Mouse (Mus musculus): ENCODE measurements around the gene Xrcc6. TPM values are rescaled to one million over a fixed set of nuclear protein-coding genes. Genes with fewer than 3 reads are reported as not detected.

Gene Xrcc6
- polyA plus RNA-seq, 1 experiment, result 37.4 TPM

GRCm38 (mm10) chr15:81951159-81951558 lies 36.5 kb upstream of the Xrcc6 start:
- H3K4me3 ChIP-seq (ENCODE audit: insufficient read depth, low read length), result no peak overlapping the region
- H3K4me1 ChIP-seq (ENCODE audit: control insufficient read depth, insufficient read depth, low read length), result no peaks in the 10 kb centered on the region
- no peak overlapping the region for H3K27ac ChIP-seq (ENCODE audit: insufficient read depth, low read length)
- TF ChIP-seq POLR2A (IDR thresholded peaks at IDR 0.05; ENCODE audit: low read depth, low read length) (no peak), CTCF (IDR thresholded peaks at IDR 0.05; ENCODE audit: borderline replicate concordance, insufficient read depth, low read length) (no peak)

- Histone ChIP-seq H3K4me3 (ENCODE audit: insufficient read depth, low read length) (no peak overlapping the region), H3K27ac (ENCODE audit: insufficient read depth, low read length) (no peak overlapping the region), H3K4me1 (ENCODE audit: control insufficient read depth, insufficient read depth, low read length) (no peaks in the 10 kb centered on the region)
- TF ChIP-seq CTCF (IDR thresholded peaks at IDR 0.05; ENCODE audit: borderline replicate concordance, insufficient read depth, low read length) (no peak), POLR2A (IDR thresholded peaks at IDR 0.05; ENCODE audit: low read depth, low read length) (no peak)
Measured at GRCm38 (mm10) chr15:81952310-81952709, 35.3 kb upstream of the Xrcc6 start.

GRCm38 (mm10) chr15:81954151-81954583 lies 33.5 kb upstream of the Xrcc6 start:
- Histone ChIP-seq H3K4me3 (ENCODE audit: insufficient read depth, low read length) (no peak overlapping the region), H3K27ac (ENCODE audit: insufficient read depth, low read length) (no peak overlapping the region), H3K4me1 (ENCODE audit: control insufficient read depth, insufficient read depth, low read length) (no peaks in the 10 kb centered on the region; the same call in 1 of the 2 replicates)
- no peak for TF ChIP-seq CTCF (IDR thresholded peaks at IDR 0.05; ENCODE audit: borderline replicate concordance, insufficient read depth, low read length)
- no peak for TF ChIP-seq POLR2A (IDR thresholded peaks at IDR 0.05; ENCODE audit: low read depth, low read length)

DNA sequence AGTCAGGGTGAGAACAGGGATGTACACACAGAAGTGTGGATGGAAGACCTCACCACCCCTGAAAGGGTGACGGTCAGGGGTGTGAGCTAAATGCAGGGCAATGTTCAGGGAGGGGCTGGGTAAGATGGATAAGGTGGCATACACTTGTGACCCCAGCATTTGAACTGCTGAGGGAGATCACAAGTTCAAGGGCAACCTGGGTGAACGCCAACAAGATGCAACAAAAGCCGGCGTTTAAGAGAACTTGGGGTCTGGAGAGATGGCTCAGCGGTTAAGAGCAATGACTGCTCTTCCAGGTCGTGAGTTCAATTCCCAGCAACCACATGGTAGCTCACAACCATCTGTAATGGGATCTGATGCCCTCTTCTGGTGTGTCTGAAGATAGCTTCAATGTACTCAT lies 32.9 kb upstream of the Xrcc6 start:
- TF ChIP-seq CTCF (IDR thresholded peaks at IDR 0.05; ENCODE audit: borderline replicate concordance, insufficient read depth, low read length), result no peak
- no peak for TF ChIP-seq POLR2A (IDR thresholded peaks at IDR 0.05; ENCODE audit: low read depth, low read length)
- H3K4me3 ChIP-seq (ENCODE audit: insufficient read depth, low read length), result no peak overlapping the region
- H3K4me1 ChIP-seq (ENCODE audit: control insufficient read depth, insufficient read depth, low read length), result no peaks in the 10 kb centered on the region; the same call in 1 of the 2 replicates
- H3K27ac ChIP-seq (ENCODE audit: insufficient read depth, low read length), result no peak overlapping the region

DNA sequence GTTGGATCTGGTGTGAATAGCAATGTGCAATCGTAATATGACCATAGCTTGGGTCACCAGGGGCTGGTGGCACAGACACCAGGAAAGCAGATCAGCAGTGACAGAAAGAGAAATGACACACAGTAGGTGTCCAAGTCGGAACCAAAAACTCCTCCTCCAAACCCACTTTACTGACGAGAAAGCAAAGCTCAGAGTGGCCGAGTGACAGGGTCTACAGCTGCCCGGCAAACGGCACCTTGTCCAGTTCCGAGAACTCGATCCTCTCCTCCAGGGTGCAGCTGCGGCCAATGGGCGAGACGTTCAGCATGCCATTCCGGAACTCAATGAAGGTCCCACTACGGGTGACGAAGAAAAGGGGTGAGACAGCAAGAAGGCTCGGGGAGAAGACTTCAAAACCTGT lies 32.2 kb upstream of the Xrcc6 start:
- Histone ChIP-seq H3K27ac (ENCODE audit: insufficient read depth, low read length) (no peak overlapping the region), H3K4me3 (ENCODE audit: insufficient read depth, low read length) (no peak overlapping the region), H3K4me1 (ENCODE audit: control insufficient read depth, insufficient read depth, low read length) (no peaks in the 10 kb centered on the region; the same call in 1 of the 2 replicates)
- TF ChIP-seq POLR2A (IDR thresholded peaks at IDR 0.05; ENCODE audit: low read depth, low read length), result no peak
- TF ChIP-seq CTCF (IDR thresholded peaks at IDR 0.05; ENCODE audit: borderline replicate concordance, insufficient read depth, low read length), result no peak

GRCm38 (mm10) chr15:81956457-81956856 lies 31.2 kb upstream of the Xrcc6 start:
- Histone ChIP-seq H3K4me1 (ENCODE audit: control insufficient read depth, insufficient read depth, low read length) (no peaks in the 10 kb centered on the region; the same call in 1 of the 2 replicates), H3K4me3 (ENCODE audit: insufficient read depth, low read length) (no peak overlapping the region), H3K27ac (ENCODE audit: insufficient read depth, low read length) (no peak overlapping the region)
- TF ChIP-seq CTCF (IDR thresholded peaks at IDR 0.05; ENCODE audit: borderline replicate concordance, insufficient read depth, low read length), result peak; percentile 41; the same call in 1 of the 2 replicates
- TF ChIP-seq POLR2A (IDR thresholded peaks at IDR 0.05; ENCODE audit: low read depth, low read length), result no peak

GRCm38 (mm10) chr15:81957598-81957997 lies 30.0 kb upstream of the Xrcc6 start:
- TF ChIP-seq CTCF (IDR thresholded peaks at IDR 0.05; ENCODE audit: borderline replicate concordance, insufficient read depth, low read length) (no peak), POLR2A (IDR thresholded peaks at IDR 0.05; ENCODE audit: low read depth, low read length) (no peak)
- H3K4me1 ChIP-seq (ENCODE audit: control insufficient read depth, insufficient read depth, low read length), result no peaks in the 10 kb centered on the region; the same call in 1 of the 2 replicates
- H3K4me3 ChIP-seq (ENCODE audit: insufficient read depth, low read length), result no peak overlapping the region
- H3K27ac ChIP-seq (ENCODE audit: insufficient read depth, low read length), result no peak overlapping the region

DNA sequence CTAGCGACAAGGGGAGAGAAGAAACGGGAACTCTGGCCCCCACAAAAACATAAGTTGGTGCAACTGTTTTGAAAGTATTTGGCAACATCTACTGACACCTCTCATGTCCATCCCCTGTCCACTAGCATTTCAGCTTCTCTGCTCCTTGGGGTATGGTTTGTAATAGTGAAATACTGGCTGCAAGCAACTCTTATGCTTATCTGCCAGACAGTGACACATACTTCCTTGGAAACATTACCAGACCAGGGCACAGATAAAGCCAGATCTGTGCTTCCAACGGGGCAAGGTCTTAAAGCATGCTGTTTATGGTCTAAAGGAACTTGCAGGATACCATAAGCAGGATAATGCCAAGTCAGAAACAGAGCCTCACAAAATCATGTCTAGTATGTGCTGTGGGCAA lies 28.7 kb upstream of the Xrcc6 start:
- Histone ChIP-seq H3K27ac (ENCODE audit: insufficient read depth, low read length) (no peak overlapping the region), H3K4me1 (ENCODE audit: control insufficient read depth, insufficient read depth, low read length) (no peaks in the 10 kb centered on the region; the same call in 1 of the 2 replicates), H3K4me3 (ENCODE audit: insufficient read depth, low read length) (peak overlapping the region; percentile 1; the same call in 1 of the 2 replicates)
- TF ChIP-seq CTCF (IDR thresholded peaks at IDR 0.05; ENCODE audit: borderline replicate concordance, insufficient read depth, low read length) (no peak), POLR2A (IDR thresholded peaks at IDR 0.05; ENCODE audit: low read depth, low read length) (no peak)

DNA sequence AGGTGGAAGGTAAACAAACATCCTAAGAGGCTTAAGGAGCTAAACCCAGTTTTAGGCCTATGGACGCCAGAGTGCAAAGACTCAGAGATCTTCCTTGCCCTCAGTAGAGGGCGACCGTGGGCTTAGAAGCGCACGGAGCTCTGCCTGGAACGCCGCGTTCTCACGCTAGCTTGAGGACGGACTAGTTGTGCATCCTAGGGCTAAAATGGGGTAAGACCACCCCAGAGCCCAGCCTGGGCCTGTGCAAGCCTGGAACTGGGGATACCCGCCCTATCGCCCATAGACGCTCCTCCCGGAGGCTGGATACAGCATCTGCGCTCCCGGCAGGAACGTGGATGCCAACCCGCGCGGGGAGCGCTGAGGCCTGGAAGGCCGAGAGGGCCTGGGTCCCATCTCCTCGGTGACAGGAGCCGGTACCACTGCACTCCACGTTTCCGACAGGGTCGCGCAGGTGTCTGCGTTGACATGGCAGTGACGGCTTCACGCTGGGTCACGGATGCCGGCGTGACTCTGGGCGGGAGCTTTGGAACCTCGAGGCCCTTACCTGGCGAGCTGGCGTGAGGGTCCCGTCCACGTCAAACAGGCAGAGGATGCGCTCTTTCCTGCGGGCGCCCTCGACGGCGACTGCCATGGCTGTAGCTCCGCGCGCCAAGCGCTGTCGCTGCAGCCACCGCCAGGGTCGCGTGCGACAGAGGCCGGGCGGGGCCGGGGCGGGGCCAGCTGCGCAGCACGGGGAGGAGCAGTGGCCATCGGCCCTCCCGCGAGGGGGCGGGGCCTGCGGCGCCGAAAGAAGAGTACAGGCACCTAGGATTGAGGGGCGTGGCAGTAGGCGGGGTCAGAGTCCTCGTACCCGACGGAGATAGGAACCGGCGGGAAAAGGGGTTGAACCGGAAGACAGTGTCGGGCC lies 27.2 kb upstream of the Xrcc6 start, which contains the start of gene Pmm1:
TSS of gene Pmm1 (minus strand) at position 760 of the 907 bp plus-strand sequence.
- peak within 1 kb of the TSS; percentile 61 for H3K27ac ChIP-seq (ENCODE audit: insufficient read depth, low read length)
- peaks cover 4% of the 10 kb centered on the region; the same call in 1 of the 2 replicates for H3K4me1 ChIP-seq (ENCODE audit: control insufficient read depth, insufficient read depth, low read length)
- peak within 1 kb of the TSS; percentile 77 for H3K4me3 ChIP-seq (ENCODE audit: insufficient read depth, low read length)
- TF ChIP-seq POLR2A (IDR thresholded peaks at IDR 0.05; ENCODE audit: low read depth, low read length), result peak; percentile 89
- TF ChIP-seq CTCF (IDR thresholded peaks at IDR 0.05; ENCODE audit: borderline replicate concordance, insufficient read depth, low read length), result peak; percentile 81; the same call in 1 of the 2 replicates

GRCm38 (mm10) chr15:81961078-81961451 lies 26.6 kb upstream of the Xrcc6 start:
- no peak for TF ChIP-seq CTCF (IDR thresholded peaks at IDR 0.05; ENCODE audit: borderline replicate concordance, insufficient read depth, low read length)
- TF ChIP-seq POLR2A (IDR thresholded peaks at IDR 0.05; ENCODE audit: low read depth, low read length), result no peak
- Histone ChIP-seq H3K4me3 (ENCODE audit: insufficient read depth, low read length) (peak overlapping the region; percentile 41), H3K4me1 (ENCODE audit: control insufficient read depth, insufficient read depth, low read length) (peaks cover 4% of the 10 kb centered on the region; the same call in 1 of the 2 replicates), H3K27ac (ENCODE audit: insufficient read depth, low read length) (no peak overlapping the region)

All from embryonic fibroblast, embryonic 13.5 days (primary cell).